Mouse (Mus musculus) heart, embryonic 11.5 days (tissue): ENCODE measurements around the gene Rin3. TPM values are rescaled to one million over a fixed set of nuclear protein-coding genes. Genes with fewer than 3 reads are reported as not detected.

ENCODE experiments used
- ATAC-seq: fragments of 200-750 bp; cut with Nextera tagmentation; replicated peaks from 2 replicates; pipeline ENCODE4 v1.8.0; 2017; ENCODE audit warnings: moderate library complexity; ENCODE audit not compliant: insufficient number of reproducible peaks, low FRiP score, low TSS enrichment
- H3K27ac ChIP-seq: fragments of 300-500 bp; sonication (generic); 2 replicates; pipeline ENCODE4 v1.5.1; 2014; ENCODE audit warnings: mild to moderate bottlenecking, low read depth, low read length
- H3K27me3 ChIP-seq: fragments of 300-500 bp; sonication (generic); 2 replicates; pipeline ENCODE4 v1.6.1; 2014; ENCODE audit warnings: mild to moderate bottlenecking, low read length, mixed read lengths; ENCODE audit not compliant: control insufficient read depth, insufficient read depth
- H3K36me3 ChIP-seq: fragments of 300-500 bp; sonication (generic); 2 replicates; pipeline ENCODE4 v1.6.1; 2014; ENCODE audit warnings: mild to moderate bottlenecking, low read length, moderate library complexity, mixed read lengths; ENCODE audit not compliant: control insufficient read depth, insufficient read depth
- H3K4me1 ChIP-seq: fragments of 300-500 bp; sonication (generic); 2 replicates; pipeline ENCODE4 v1.6.1; 2014; ENCODE audit warnings: low read length; ENCODE audit not compliant: control insufficient read depth, insufficient read depth
- H3K4me2 ChIP-seq: fragments of 300-500 bp; sonication (generic); 2 replicates; pipeline ENCODE4 v1.6.1; 2014; ENCODE audit warnings: mild to moderate bottlenecking, moderate library complexity
- H3K4me3 ChIP-seq: fragments of 300-500 bp; sonication (generic); 2 replicates; pipeline ENCODE4 v1.5.1; 2014; ENCODE audit warnings: low read depth, low read length
- H3K9ac ChIP-seq: fragments of 300-500 bp; sonication (generic); 2 replicates; pipeline ENCODE4 v1.6.1; 2014; ENCODE audit warnings: mild to moderate bottlenecking, low read depth, low read length, moderate library complexity
- H3K9me3 ChIP-seq: fragments of 300-500 bp; sonication (generic); replicated peaks from 2 replicates; pipeline ENCODE4 v1.6.1; 2016; ENCODE audit warnings: low read length; ENCODE audit not compliant: control insufficient read depth
- WGBS: fragments of 180-500 bp; shearing (Covaris S2); extraction: QIAGEN DNeasy Blood & Tissue Kit; methylation state at CpG from one replicate; pipeline ENCODE4 v1.1.7; 2014; ENCODE audit not compliant: insufficient replicate concordance; 5-methylcytosine and 5-hydroxymethylcytosine counted together
- polyA plus RNA-seq: library from polyadenylated mRNA; unstranded; fragments of >200 nt; fragmentation: Nextera tagmentation; extraction: Ambion mirVana; gene quantifications from 2 replicates; pipeline ENCODE4 v1.2.1, GENCODE M21; 2014

Rin3 gene
- polyA plus RNA-seq, 1 experiment from 2014 or later = 10.2 TPM

GRCm38 (mm10) chr12:102438983-102439631 lies 156.3 kb downstream of the Rin3 start:
- ATAC-seq = peak; percentile 13
- Histone ChIP-seq H3K4me2 (peak overlapping the region; percentile 87), H3K4me3 (peak overlapping the region; percentile 68)

GRCm38 (mm10) chr12:102439632-102440023 lies 156.8 kb downstream of the Rin3 start, which contains the start of gene Lgmn:
TSS of gene Lgmn (minus strand) at chr12:102439813.
- Histone ChIP-seq H3K27me3 (no peaks in the 10 kb centered on the region), H3K36me3 (no peaks in the 10 kb centered on the region), H3K4me3 (peak within 1 kb of the TSS; percentile 68), H3K27ac (peak within 1 kb of the TSS; percentile 37), H3K9me3 (no peaks in the 10 kb centered on the region), H3K9ac (peak within 1 kb of the TSS; percentile 71), H3K4me2 (peak within 1 kb of the TSS; percentile 87), H3K4me1 (peaks cover 11% of the 10 kb centered on the region)
- ATAC-seq = peak; percentile 99
- under 1% methylated on average over 28 of the region's 28 CpGs for WGBS

More at GRCm38 (mm10) chr12:102438983-102439631, 156.3 kb downstream of the Rin3 start:
- Histone ChIP-seq H3K27ac (peak overlapping the region; percentile 37), H3K4me1 (peaks cover 11% of the 10 kb centered on the region), H3K9me3 (no peaks in the 10 kb centered on the region), H3K27me3 (no peaks in the 10 kb centered on the region), H3K9ac (peak overlapping the region; percentile 71), H3K36me3 (no peaks in the 10 kb centered on the region)
- WGBS = 3% methylated on average over 20 of the region's 20 CpGs

Other genes starting within 250 kb of the Rin3 start
- 1.8 and 1.9 TPM in 2 replicates for gene Slc24a4, start 154.3 kb upstream of the Rin3 start, polyA plus RNA-seq
- gene Lgmn, start 156.8 kb downstream of the Rin3 start, polyA plus RNA-seq = 108 and 128 TPM in 2 replicates
- 24.9 and 32.8 TPM in 2 replicates for gene Golga5, start 186.1 kb downstream of the Rin3 start, polyA plus RNA-seq